Mouse (Mus musculus) monocyte, adult 2 months (primary cell): ENCODE results near the gene Pld1.
A peak's percentile ranks its signal among the peaks of the same experiment; 100 is the strongest.

ENCODE experiments used
- DNase-seq, 2 experiments: peaks; one replicate each; pipeline ENCODE4 v3.0.0; 2022; ENCODE audit warnings: low spot score in 2 of 2, low read depth in 1 of 2

The Pld1 gene

DNA sequence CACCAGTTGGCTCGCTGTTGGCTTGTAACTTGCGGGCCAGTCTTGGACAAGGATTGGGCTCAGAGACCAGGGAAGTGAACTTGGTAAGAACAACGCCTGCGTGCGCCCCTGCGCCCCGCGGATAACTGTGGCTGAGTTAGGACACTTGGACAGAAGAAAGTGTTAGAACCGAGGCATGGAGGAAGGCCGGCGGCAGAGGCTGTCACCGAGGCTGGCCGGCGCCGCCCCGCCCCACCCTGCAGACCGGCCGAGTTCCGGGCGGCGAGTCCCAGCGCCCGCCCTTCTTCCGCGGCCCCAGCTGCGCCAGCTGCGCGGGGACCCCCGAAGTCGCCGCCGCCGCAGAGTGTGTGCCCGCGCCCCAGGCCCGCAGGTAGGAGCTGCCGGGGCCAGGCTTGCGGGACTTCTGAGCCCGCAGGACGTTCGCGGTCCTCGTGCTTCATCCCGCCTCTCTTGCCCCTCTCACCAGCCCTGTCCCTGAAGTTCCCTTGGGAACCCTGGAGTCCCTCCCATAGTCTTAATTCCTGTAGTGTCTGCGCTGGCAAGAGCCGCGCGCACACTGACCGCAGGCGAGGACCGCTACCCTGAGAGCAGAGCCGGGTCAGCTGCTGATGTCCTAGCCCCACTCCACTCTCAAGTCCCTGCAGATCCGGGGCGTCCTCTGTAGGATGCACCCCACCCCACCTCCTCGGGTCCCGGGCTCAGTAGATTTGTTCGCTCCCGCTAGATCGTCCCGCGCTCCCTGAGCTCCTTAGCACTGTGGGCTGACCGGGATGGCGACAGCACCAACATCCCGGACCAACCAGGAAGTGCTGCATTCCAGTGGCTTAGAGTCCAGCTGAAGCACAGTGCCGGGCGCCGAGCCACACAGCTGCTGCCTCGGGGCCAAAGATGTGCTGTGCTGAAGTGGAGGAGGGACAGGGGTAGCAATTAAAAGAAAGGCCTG lies at the start of gene Pld1:
TSS of gene Pld1 (plus strand) at position 315 of the 943 bp plus-strand sequence.
- DNase-seq, result peak; percentile 5 to 7

DNA sequence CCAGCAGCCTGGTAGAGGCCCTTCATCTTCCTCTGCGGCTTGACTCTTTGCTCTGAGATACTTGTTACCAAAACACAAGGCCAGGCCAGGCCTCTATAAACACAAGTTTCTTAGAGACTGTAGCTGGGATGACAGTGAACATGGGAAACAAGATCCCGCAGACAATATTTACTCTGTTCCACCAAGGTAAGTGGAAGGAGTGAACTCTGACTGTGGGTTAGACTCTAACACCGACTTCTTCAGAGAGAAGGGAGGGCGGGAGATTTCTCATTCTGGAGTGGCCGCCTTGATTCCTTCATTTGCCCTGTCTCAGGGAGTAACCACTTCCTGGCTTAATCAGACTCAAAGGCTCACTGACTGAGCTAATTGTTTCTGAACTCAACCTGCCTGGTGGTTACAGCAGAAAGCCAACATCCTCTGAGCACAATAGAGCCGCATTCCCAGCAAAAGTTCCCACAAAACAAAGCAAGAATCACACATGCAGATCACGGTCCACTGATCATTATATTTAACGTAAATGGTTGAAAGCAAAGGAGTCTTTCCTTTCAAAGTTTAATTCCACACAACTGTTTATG lies 42.1 kb upstream of the Pld1 start, which contains the start of gene Tmem212:
TSS of gene Tmem212 (minus strand) at position 51 of the 575 bp plus-strand sequence.
- DNase-seq, result no peak

DNA sequence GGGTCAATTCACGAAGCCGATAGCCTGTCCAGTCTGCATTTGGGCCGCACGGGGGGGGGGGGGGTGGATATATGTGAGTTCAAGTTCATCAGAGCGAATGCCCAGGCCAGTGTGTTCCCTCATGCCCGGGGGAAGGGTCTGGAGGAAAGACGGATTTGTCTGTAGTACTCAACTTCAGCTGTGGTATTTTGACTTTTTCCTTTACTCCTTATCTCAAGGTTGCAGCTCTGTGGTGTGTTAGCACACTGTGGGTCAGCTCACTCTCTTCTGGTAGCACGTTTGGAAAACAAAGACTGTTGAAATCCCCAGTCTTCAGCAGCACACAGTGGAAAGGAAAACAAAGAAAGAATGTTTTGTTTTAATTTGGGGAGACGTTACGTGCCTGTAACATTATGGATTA lies 40.3 kb upstream of the Pld1 start:
- DNase-seq, result no peak

DNA sequence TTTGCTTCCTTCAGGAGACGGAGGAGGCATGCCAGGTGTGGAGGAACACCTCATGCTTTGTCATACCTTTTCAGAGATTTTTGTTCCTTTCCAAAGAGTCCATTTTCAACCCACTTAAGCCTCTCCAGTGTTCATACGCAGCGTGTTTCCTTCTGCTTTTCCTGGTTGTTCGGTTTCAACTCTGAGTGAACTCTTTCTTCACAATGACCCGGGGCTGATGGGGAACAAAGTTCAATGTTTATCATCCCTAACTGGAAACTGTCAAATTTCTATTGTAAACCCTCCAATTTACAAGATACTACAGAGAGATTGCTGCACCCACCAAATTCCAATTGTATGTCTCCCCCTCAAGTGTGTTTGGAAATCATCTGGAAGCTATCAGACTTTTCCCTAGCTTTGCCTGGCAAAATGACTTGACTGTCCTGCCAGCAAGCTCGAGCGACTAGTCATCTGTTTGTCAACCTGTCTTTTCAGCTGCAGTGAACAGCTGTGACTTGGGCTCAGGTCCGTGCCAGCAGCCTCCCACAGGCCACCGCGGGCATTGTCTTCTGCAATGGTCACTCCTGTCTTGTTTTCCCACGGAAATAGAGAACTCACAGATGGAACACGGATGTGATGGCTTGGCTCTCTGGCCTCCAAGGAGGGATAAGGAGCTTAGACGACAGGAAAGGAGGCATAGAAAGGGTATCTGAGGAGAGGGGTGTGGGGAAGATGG lies 39.3 kb upstream of the Pld1 start:
- DNase-seq, result no peak

DNA sequence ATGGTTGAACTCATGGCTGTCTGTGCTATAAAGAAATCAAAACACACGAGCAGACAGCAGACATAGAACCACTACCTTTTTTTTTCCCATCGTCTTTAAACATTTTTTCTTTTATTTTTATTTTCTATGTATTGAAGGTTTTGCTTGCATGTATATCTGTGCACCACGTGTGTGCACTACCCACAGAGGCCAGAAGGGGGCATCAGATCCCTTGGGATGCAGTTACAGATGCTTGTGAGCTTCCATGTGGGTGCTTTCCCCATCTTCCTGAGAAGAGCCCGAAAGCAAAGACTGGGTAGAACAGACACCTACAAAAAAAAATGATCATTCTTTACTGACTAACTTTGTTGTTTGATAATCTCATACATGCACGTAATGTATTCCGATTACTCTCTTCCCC lies 36.6 kb upstream of the Pld1 start:
- no peak for DNase-seq

DNA sequence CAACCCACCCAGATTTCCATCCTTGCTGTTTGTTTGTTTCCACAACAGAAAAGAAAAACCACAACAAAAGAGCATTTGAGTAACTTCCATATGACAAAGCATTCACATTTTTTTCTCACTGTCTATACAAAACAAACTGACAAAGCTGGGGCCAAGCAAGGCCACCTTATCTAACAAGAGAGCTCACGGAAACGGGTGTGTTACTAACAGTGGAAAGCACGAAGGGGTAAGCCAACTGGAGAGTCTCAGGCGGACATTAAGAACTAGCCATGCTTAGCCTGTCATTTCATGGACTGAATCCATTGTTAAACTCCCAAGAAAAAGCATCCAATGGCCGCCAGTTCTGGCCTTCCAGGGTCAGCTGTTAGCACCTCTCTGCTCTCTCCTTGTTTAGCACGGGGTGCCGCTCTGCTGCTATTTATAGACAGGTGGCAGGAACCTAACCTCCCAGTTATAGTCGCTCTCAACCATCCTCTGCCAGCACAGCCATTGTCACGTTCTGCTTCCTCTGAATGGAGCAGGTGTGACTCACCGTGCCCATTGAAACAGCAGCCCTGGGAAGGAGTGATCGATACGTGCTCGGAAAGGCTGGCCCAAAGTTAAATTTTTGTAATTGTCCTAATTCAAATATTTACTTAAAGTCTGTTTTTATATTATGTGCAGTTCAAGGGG lies 33.7 kb upstream of the Pld1 start:
- no peak for DNase-seq

DNA sequence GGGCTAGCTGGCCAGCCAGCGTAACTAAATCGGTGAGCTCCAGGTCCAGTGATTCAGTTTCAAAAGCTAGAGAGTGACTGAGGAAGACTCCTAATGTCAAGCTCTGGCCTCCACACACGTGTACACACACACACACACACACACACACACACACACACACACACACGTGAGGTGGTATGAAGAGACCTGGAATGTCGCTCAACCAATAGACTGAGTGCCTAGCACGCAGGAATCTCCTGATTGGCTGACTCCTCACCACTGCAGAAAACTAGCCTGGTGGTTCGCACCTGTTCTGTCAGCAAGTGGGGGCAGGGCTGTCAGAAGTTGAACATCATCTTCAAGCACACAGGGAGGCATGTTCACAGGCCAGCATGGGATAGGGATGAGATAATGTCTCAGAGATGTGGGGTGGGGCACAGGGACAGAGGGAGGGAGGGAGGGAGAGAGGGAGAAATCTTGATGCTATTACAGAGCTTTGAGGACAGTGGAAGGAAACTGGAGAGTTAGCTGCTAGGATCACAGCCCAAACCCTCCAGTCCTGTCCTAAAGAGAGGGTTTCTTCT lies 31.8 kb upstream of the Pld1 start:
- DNase-seq, result no peak

DNA sequence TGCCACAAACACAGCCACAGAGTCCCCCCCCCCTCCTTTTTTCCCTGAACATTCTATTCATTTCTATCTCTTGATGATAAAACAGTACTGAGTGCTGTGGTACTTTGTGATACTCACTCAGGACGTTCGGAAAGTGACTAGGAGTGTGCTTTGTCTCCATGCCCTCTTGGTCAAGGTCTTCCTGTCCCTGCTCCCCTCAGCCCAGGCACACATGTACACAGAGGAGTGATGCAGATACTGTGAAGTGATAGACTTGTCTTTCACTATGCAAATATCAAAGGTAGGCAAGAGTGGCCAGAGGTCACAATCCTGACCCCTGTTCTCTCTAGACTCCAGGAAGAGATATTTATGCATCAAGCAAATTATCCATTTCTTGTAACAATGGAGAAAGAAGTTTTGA lies 31.2 kb upstream of the Pld1 start:
- DNase-seq, result no peak

DNA sequence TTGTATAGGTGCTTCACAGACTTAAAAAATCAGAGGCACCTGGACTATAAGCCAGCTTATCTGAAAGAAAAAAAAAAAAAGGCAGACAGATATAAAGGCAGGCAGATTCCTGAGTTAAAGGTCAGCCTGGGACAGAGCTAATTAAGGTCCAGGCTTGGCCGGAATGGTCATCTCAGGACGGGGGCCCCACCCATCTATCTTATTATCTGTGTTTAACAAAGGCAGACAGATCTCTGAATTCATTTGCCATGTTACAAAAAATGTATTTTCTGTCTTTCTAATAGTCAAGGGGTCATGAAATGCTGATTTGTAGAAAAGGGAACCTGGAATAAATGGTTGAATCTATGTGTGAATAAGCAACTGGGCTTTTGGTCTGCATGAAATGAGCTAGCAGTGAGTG lies 30.2 kb upstream of the Pld1 start:
- no peak for DNase-seq

DNA sequence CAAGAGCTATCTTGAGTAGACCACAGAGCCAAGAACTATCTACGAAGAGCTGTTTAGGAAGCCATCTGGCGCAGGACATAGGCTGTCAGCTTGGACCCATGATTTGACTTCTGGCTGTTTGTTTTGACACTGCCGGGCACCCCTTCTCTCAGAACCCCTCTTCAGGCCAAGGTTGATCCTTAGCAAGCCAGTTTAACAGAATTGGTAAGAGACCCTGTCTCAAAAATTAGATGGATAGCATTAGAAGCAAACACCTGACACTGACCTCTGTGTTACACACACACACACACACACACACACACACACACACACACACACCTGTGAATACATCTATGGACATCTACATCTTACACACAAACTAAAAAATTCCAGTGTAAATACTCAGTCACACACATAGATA lies 29.5 kb upstream of the Pld1 start:
- no peak for DNase-seq

DNA sequence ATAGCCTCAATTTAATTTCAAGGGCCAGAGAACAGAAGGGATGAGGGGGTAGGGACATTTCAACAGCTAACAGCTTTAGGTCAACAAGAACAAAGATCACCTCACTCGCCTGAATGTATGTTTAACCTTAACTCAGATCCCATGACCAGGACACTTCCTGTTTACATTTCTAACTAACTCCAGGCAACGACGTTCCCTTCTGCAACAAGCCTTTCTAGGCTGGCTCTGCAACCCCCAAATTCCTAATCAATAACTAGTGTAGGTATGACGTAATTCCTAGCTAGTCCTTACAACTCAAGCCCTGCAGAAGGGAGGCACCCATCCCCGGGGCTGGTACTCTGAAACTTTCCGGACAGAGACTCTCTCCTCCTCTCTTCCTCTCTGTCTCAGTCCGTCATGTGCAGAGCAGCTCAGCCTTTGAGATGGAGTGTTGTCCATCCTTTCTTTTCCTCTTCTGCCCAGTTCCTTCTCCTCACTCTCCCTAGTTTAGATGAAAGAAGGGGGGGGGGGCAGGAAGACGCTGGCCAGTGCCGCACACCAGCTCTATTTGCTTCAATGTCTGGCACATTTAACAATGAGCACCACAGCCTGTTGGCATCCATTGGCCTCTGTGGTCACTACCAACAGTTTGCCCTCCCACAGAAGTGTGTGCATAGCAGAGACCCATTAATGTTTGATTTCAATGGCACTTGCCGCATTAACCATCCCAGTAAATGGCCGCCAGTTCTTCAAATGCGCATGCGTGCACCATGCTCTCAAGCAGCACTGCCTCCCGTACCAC lies 19.6 kb upstream of the Pld1 start:
- no peak for DNase-seq

DNA sequence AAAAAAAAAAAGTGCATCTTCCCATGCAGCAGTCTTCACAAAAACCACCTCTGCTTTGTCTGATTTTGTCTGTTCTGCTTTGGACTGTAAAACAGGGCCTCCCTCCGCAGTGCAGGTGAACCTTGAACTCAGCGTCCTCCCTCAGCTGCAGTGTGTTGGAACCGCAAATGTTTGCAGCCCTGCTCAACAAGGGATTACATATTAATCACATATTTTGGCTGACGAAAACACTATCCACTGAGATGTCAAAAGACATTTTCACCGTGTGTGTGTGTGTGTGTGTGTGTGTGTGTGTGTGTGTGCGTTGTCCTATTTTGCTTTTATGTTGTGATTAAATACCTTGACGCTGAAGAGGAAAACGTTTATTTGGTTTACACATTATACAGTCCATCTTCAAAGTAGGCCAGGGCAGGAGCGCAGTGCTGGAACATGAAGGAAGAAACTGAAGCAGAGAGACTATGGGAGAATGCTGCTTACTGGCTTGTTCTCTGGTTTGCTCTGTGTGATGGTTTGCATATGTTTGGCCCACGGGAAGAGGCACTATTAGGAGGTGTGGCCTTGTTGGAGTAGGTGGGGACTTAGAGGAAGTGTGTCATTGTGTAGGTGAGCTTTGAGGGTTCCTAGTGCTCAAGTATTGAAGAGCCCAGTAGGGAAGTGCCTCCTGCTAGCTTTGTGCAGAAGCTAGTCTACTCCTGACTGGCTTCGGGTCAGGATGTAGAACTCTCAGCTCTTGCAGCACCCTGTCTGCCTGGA lies 17.1 kb upstream of the Pld1 start:
- no peak for DNase-seq

DNA sequence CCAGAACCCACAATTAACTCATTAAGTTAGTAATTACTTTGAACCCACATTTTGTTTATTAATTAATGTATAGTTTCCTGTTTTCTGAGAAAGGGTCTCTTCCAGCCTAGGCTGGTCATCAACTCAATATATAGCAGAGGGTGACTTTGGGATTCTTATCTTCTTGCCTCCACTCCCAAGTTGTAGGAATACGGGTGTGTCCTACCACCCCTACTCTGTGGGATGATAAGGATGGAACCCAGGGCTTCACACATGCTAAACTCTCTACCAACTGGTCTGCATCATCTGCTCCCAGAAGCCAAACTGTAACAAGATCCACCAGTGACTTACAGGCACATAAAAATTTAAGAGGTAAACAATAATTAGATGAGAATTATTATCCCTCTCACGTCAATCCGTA lies 14.5 kb upstream of the Pld1 start:
- no peak for DNase-seq

DNA sequence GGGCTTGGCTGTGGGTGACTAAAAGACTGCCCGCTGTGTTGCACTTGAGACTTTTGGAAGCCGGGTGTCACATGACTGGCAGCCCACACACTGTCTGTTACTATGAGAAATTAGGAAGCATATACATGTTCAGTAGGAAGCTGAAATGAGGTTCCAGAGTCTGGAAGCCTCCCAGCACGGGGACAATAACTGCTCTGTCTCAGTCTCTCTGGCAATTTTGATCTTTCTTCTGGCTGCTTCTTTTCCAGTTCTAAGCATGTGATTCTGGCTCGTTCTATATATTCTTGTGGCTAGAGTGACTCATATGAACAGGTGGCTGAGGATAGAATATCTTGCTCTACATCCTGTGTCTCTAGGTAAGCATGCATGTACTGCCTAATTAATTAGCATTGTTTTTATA lies 9.3 kb upstream of the Pld1 start:
- no peak for DNase-seq

DNA sequence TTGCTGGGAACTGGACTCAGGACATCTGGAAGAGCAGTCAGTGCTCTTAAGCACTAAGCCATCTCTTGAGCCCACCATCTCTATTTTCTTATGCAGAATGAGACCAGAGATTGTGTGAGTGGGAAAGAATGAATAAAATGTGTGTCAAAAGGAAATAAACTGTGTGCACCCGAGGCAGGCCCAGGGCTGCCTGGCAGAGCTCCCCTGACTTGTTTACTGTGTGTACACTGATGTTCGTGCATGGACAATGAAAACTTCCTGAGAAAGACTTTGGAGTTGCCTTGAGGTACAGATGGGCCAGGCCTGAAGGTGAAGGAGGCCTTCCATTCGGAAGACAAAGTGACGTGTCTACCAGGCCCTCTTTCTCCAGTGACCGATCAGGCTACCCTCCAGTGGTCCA lies 6.1 kb upstream of the Pld1 start:
- DNase-seq, result no peak

DNA sequence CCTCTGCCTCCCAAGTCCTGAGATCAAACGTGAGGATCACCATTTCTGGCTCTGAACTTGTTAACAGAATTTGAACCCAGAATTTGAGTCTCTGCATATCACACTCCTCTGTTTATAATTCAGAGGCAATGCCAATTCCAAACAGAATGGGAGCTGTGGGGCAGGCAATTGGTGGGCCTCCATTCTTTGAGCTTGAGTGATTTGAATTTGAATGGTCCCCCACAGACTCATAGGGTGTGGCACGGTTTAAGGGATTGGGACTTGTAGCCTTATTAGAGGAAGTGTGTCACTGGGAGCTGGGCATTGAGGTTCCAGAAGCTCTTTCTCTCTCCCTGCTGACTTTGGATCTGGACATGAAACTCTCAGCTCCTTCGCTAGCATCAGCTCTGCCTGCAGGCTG lies 2.9 kb upstream of the Pld1 start:
- no peak for DNase-seq

DNA sequence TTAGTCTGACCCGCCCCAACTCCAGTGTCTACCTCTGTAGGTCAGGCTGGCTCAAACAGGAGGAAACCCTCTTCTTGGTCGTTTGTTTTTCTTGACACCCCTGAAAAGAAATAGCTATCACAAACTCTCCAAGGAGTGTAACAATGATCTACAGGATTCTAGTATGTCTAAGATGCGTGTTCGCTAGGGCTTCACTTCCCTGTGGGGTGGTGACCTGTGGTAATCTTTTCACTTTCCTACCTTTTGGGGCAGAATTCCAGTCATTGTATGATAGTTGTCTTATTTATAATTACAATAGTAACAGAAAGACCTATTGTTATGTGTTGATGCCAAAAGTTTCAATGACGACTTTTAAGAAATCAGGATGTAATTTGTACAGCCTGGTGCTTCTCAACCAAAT lies 1.8 kb upstream of the Pld1 start:
- DNase-seq, result no peak

DNA sequence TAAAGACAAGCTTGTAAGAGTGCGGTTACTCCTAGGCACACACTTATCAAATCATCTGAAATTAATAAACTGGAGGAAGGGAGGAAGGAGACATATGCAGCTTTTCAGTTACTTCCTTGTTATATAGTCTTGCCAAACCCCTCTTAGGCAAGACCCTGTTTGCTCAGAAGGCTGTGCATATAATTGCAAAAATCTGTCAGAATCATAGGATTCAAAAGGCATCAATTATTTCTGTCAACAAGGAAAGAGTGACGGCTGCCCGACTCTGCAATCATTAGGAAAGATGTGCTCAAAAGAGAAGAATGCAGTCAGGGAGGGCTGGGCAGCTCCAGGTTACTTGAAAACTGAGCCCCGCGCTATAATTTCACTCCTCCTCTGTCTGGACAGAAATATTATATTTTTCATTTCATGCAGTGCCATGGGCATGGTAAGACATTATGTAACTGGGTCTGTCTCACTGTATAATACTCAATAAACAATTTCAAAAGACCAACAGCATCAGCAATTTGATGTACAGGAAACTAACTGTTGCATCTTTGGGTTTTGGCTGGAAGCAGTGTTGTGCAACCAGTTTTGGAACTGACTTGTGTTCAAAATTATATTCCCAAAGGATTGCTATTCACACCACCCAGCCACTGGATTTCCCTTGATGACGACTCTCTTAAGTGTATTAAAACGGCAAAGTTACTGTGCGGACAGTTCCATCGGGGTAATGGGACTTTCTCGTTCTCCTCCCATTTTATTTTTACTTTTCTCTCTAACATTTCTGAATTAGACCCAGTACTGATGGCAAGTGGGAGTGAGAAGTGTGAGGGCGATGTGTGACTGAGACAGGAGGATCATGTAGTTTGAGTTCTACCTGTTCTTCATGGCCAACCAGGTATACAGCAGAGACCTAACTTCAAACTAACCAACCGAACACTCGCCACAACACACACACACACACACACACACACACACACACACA lies 1.1 kb upstream of the Pld1 start:
- DNase-seq, result no peak

DNA sequence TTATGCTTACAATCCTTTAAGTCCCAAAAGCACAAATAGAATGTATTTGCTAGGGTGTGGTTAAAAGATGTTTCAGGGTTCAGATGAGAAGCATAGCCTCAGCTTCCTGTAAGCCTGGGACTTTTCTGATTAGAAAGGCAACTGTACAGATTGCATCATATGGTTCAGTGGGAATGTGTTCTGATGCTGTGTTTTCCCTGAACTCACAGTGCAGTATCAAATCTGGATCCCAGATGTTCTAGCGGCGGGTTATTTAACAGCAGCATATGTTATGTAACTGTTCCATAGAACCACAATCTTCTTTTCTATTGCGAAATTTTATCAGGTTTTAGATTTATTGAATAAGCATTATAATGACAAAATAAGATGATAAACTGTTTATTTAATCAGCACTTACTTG lies 3.1 kb downstream of the Pld1 start:
- DNase-seq, result no peak
